Mouse (Mus musculus) layer of hippocampus, postnatal 10 days (tissue): ENCODE measurements around the gene Duxbl1. TPM values are rescaled to one million over a fixed set of nuclear protein-coding genes. Genes with fewer than 3 reads are reported as not detected.
"Not testable (repeated sequence)": the region's sequence is repeated elsewhere in the genome, so short reads cannot be mapped to it uniquely, and the experiment has no call there.

Experiments used
- DNase-seq, 2 experiments: peaks; one replicate each; pipeline ENCODE4 v3.0.0; 2021; ENCODE audit warnings: low spot score in 2 of 2
- long read RNA-seq: library from polyadenylated mRNA; stranded (forward); transcript quantifications from one replicate; pipeline ENCODE4 v2.0.0, GENCODE M21; 2023
- total RNA-seq, 2 experiments: library from RNA; stranded (reverse); gene quantifications; 2 replicates each; pipeline ENCODE4 v1.2.3; 2021

Gene Duxbl1
- total RNA-seq = 1 to 10 TPM in 1 of 2 experiments, not detected in 1; 1.3 TPM
- long read RNA-seq = 0 reads

GRCm38 (mm10) chr14:25978371-25979241 is at the start of gene Duxbl1:
Duxbl1 (plus strand) TSS chr14:25978577.
- DNase-seq = not testable (repeated sequence)

- DNase-seq = not testable (repeated sequence)
Measured at GRCm38 (mm10) chr14:25936867-25937630, 41.3 kb upstream of the Duxbl1 start.

- DNase-seq = not testable (repeated sequence)
Measured at GRCm38 (mm10) chr14:25938004-25938403, 40.4 kb upstream of the Duxbl1 start, which contains the start of gene Cphx1. Cphx1 (plus strand) TSS chr14:25938304.

- not testable (repeated sequence) for DNase-seq
Measured at GRCm38 (mm10) chr14:25957861-25958260, 20.5 kb upstream of the Duxbl1 start.

- peak in 1 of 2 experiments; percentile 9 for DNase-seq
Measured at GRCm38 (mm10) chr14:25979242-25979941, 1.0 kb downstream of the Duxbl1 start.

GRCm38 (mm10) chr14:25981880-25982279 is 3.5 kb downstream of the Duxbl1 start:
- DNase-seq = peak in 1 of 2 experiments; percentile 9

- DNase-seq = not testable (repeated sequence)
Measured at GRCm38 (mm10) chr14:26007462-26007861, 29.1 kb downstream of the Duxbl1 start.

GRCm38 (mm10) chr14:26016414-26016813 is 38.0 kb downstream of the Duxbl1 start:
- not testable (repeated sequence) for DNase-seq

- not testable (repeated sequence) for DNase-seq
Measured at GRCm38 (mm10) chr14:26021555-26021954, 43.2 kb downstream of the Duxbl1 start.

- not testable (repeated sequence) for DNase-seq
Measured at GRCm38 (mm10) chr14:26022831-26023230, 44.5 kb downstream of the Duxbl1 start.

GRCm38 (mm10) chr14:26025653-26026052 is 47.3 kb downstream of the Duxbl1 start:
- DNase-seq = not testable (repeated sequence)

GRCm38 (mm10) chr14:26034364-26034763 is 56.0 kb downstream of the Duxbl1 start:
- not testable (repeated sequence) for DNase-seq

- DNase-seq = not testable (repeated sequence)
Measured at GRCm38 (mm10) chr14:26035439-26035838, 57.1 kb downstream of the Duxbl1 start.

Other genes with a start within 250 kb of the Duxbl1 start
- gene Zcchc24, start 209.5 kb upstream of the Duxbl1 start, total RNA-seq = 10 to 100 TPM; 52.0 to 55.7 TPM
- 10 to 100 TPM; 16.6 to 17.0 TPM for gene Anxa11, start 136.4 kb upstream of the Duxbl1 start, total RNA-seq
- 1 to 10 TPM in 1 of 2 experiments, not detected in 1; 2.6 TPM for gene Plac9a, start 75.5 kb upstream of the Duxbl1 start, total RNA-seq
- gene Tmem254a, start 50.9 kb upstream of the Duxbl1 start, total RNA-seq = 10 to 100 TPM; 13.7 to 21.2 TPM
- not detected for gene Cphx1, start 40.3 kb upstream of the Duxbl1 start, total RNA-seq
- gene Gm9780, start 64.1 kb downstream of the Duxbl1 start, total RNA-seq = 10 to 100 TPM; 17.5 to 18.8 TPM
- 10 to 100 TPM; 35.1 to 52.3 TPM for gene Tmem254c, start 88.8 kb downstream of the Duxbl1 start, total RNA-seq
- gene Cphx2, start 102.9 kb downstream of the Duxbl1 start, total RNA-seq = not detected
- not detected for gene Cphx3, start 103.7 kb downstream of the Duxbl1 start, total RNA-seq
- gene Duxbl2, start 139.8 kb downstream of the Duxbl1 start, total RNA-seq = 1 to 10 TPM in 1 of 2 experiments, under 1 TPM in 1; 0.22 to 1.1 TPM
- gene Plac9b, start 203.9 kb downstream of the Duxbl1 start, total RNA-seq = 10 to 100 TPM; 32.8 to 47.4 TPM
- gene Tmem254b, start 228.5 kb downstream of the Duxbl1 start, total RNA-seq = 10 to 100 TPM; 38.9 to 45.9 TPM